Mouse (Mus musculus): ENCODE measurements around the gene A930033H14Rik. TPM values are rescaled to one million over a fixed set of nuclear protein-coding genes. Genes with fewer than 3 reads are reported as not detected.

The A930033H14Rik gene
- polyA plus RNA-seq, 1 experiment, result 1.9 TPM

- no peaks in the 10 kb centered on the region for H3K27me3 ChIP-seq (ENCODE audit: control insufficient read depth, insufficient read depth, insufficient read length)
- no peaks in the 10 kb centered on the region for H3K36me3 ChIP-seq (ENCODE audit: control insufficient read depth, insufficient read depth)
- H3K79me2 ChIP-seq (ENCODE audit: control insufficient read depth, insufficient read depth), result no peaks in the 10 kb centered on the region
- H3K4me3 ChIP-seq, result no peak overlapping the region
- H3ac ChIP-seq (ENCODE audit: control insufficient read depth, insufficient read length), result no peak overlapping the region
- TF ChIP-seq E2F4 (IDR thresholded peaks at IDR 0.05; ENCODE audit: insufficient read depth) (no peak), MAX (IDR thresholded peaks at IDR 0.05; ENCODE audit: low read depth) (no peak), TCF12 (IDR thresholded peaks at IDR 0.05; ENCODE audit: insufficient read depth, poor library complexity, severe bottlenecking) (no peak), TCF3 (IDR thresholded peaks at IDR 0.05; ENCODE audit: insufficient read length, low read depth) (no peak), POLR2A (IDR thresholded peaks at IDR 0.05; ENCODE audit: insufficient read length, low read depth) (no peak), MYOG (IDR thresholded peaks at IDR 0.05; ENCODE audit: control insufficient read depth in 1 of 3, insufficient read depth in 1 of 3, insufficient read length in 2 of 3, low read depth in 2 of 3) (no peak), SRF (IDR thresholded peaks at IDR 0.05; ENCODE audit: control insufficient read depth, insufficient read length, low read depth) (no peak), REST (IDR thresholded peaks at IDR 0.05; ENCODE audit: insufficient read depth, insufficient read length) (no peak)
- H3K4me2 ChIP-seq (ENCODE audit: low read depth), result no peak overlapping the region
Measured at GRCm38 (mm10) chr10:69165125-69165524, 47.8 kb downstream of the A930033H14Rik start.

DNA sequence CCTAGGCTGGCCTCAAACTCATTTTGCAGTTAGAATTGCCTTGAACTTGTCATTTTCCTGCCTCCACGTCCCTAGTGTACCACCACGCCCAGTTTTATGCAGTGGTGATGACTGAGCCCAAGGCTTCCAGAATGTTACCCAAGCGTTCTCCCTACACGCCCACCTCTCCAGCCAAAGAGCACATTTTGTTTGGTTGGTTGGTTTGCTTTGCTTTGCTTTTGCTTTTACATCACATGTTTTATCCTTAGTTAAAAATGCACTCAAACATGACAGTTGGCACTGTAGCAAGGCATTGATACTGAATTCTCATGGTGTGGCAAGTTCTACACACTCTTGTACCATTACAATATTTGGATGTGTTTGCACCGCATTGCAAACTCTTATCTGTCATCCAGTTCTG lies 49.7 kb downstream of the A930033H14Rik start:
- H3K4me3 ChIP-seq, result no peak overlapping the region
- H3K36me3 ChIP-seq (ENCODE audit: control insufficient read depth, insufficient read depth), result no peaks in the 10 kb centered on the region
- TF ChIP-seq USF1 (IDR thresholded peaks at IDR 0.05; ENCODE audit: low read depth) (no peak), POLR2AphosphoS2 (IDR thresholded peaks at IDR 0.05; ENCODE audit: insufficient read length, low read depth) (no peak), CEBPB (IDR thresholded peaks at IDR 0.05; ENCODE audit: insufficient read depth, poor library complexity, severe bottlenecking) (no peak), TCF3 (IDR thresholded peaks at IDR 0.05; ENCODE audit: insufficient read length, low read depth) (no peak), SRF (IDR thresholded peaks at IDR 0.05; ENCODE audit: control insufficient read depth, insufficient read length, low read depth) (no peak), MYOG (IDR thresholded peaks at IDR 0.05; ENCODE audit: control insufficient read depth in 1 of 3, insufficient read depth in 1 of 3, insufficient read length in 2 of 3, low read depth in 2 of 3) (no peak), POLR2A (IDR thresholded peaks at IDR 0.05; ENCODE audit: insufficient read length, low read depth) (no peak), TCF12 (IDR thresholded peaks at IDR 0.05; ENCODE audit: insufficient read depth, poor library complexity, severe bottlenecking) (no peak), MYOD1 (IDR thresholded peaks at IDR 0.05; ENCODE audit: control insufficient read depth in 1 of 3, insufficient read length in 2 of 3, low read depth in 2 of 3) (no peak), REST (IDR thresholded peaks at IDR 0.05; ENCODE audit: insufficient read depth, insufficient read length) (no peak), MAX (IDR thresholded peaks at IDR 0.05; ENCODE audit: low read depth) (no peak), E2F4 (IDR thresholded peaks at IDR 0.05; ENCODE audit: insufficient read depth) (no peak)
- H3K79me2 ChIP-seq (ENCODE audit: control insufficient read depth, insufficient read depth), result no peaks in the 10 kb centered on the region
- no peak overlapping the region for H3K4me2 ChIP-seq (ENCODE audit: low read depth)
- no peak overlapping the region for H3ac ChIP-seq (ENCODE audit: control insufficient read depth, insufficient read length)
- H3K27me3 ChIP-seq (ENCODE audit: control insufficient read depth, insufficient read depth, insufficient read length), result no peaks in the 10 kb centered on the region

GRCm38 (mm10) chr10:69162577-69162976 lies 50.3 kb downstream of the A930033H14Rik start:
- Histone ChIP-seq H3K79me2 (ENCODE audit: control insufficient read depth, insufficient read depth) (no peaks in the 10 kb centered on the region), H3K27me3 (ENCODE audit: control insufficient read depth, insufficient read depth, insufficient read length) (no peaks in the 10 kb centered on the region), H3K4me2 (ENCODE audit: low read depth) (no peak overlapping the region), H3K36me3 (ENCODE audit: control insufficient read depth, insufficient read depth) (no peaks in the 10 kb centered on the region), H3ac (ENCODE audit: control insufficient read depth, insufficient read length) (no peak overlapping the region), H3K4me3 (no peak overlapping the region)
- TF ChIP-seq REST (IDR thresholded peaks at IDR 0.05; ENCODE audit: insufficient read depth, insufficient read length), result no peak
- TF ChIP-seq TCF12 (IDR thresholded peaks at IDR 0.05; ENCODE audit: insufficient read depth, poor library complexity, severe bottlenecking), result no peak

DNA sequence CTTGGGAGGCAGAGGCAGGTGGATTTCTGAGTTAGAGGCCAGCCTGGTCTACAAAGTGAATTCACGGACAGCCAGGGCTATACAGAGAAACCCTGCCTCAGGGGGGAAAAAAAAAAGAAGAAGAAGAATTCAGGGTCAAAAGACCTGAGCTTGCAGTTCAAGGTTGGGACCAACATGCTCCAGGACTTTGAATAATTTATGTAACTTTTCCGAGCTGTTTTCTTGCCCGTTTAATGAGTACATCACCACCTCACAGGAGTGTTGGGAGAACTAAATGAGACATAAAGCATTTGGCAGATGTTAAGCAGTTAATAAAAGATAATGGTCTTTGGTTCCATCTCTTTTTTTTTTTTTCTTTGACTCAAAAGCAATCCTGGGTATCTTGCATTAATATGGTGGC lies 51.4 kb downstream of the A930033H14Rik start:
- H3ac ChIP-seq (ENCODE audit: control insufficient read depth, insufficient read length), result no peak overlapping the region
- H3K4me3 ChIP-seq, result no peak overlapping the region
- H3K79me2 ChIP-seq (ENCODE audit: control insufficient read depth, insufficient read depth), result no peaks in the 10 kb centered on the region
- no peak overlapping the region for H3K4me2 ChIP-seq (ENCODE audit: low read depth)
- TF ChIP-seq USF1 (IDR thresholded peaks at IDR 0.05; ENCODE audit: low read depth), result no peak
- TF ChIP-seq MAX (IDR thresholded peaks at IDR 0.05; ENCODE audit: low read depth), result no peak
- TF ChIP-seq POLR2AphosphoS2 (IDR thresholded peaks at IDR 0.05; ENCODE audit: insufficient read length, low read depth), result no peak
- TF ChIP-seq SRF (IDR thresholded peaks at IDR 0.05; ENCODE audit: control insufficient read depth, insufficient read length, low read depth), result no peak
- no peak for TF ChIP-seq REST (IDR thresholded peaks at IDR 0.05; ENCODE audit: insufficient read depth, insufficient read length)
- TF ChIP-seq POLR2A (IDR thresholded peaks at IDR 0.05; ENCODE audit: insufficient read length, low read depth), result no peak
- no peak for TF ChIP-seq CEBPB (IDR thresholded peaks at IDR 0.05; ENCODE audit: insufficient read depth, poor library complexity, severe bottlenecking)
- no peak for TF ChIP-seq MYOD1 (IDR thresholded peaks at IDR 0.05; ENCODE audit: control insufficient read depth in 1 of 3, insufficient read length in 2 of 3, low read depth in 2 of 3)
- TF ChIP-seq E2F4 (IDR thresholded peaks at IDR 0.05; ENCODE audit: insufficient read depth), result no peak
- no peak for TF ChIP-seq TCF3 (IDR thresholded peaks at IDR 0.05; ENCODE audit: insufficient read length, low read depth)
- no peak for TF ChIP-seq TCF12 (IDR thresholded peaks at IDR 0.05; ENCODE audit: insufficient read depth, poor library complexity, severe bottlenecking)
- H3K36me3 ChIP-seq (ENCODE audit: control insufficient read depth, insufficient read depth), result no peaks in the 10 kb centered on the region
- no peaks in the 10 kb centered on the region for H3K27me3 ChIP-seq (ENCODE audit: control insufficient read depth, insufficient read depth, insufficient read length)

- H3K36me3 ChIP-seq (ENCODE audit: control insufficient read depth, insufficient read depth), result no peaks in the 10 kb centered on the region
- H3K79me2 ChIP-seq (ENCODE audit: control insufficient read depth, insufficient read depth), result no peaks in the 10 kb centered on the region
- no peak overlapping the region for H3K4me2 ChIP-seq (ENCODE audit: low read depth)
- H3K27me3 ChIP-seq (ENCODE audit: control insufficient read depth, insufficient read depth, insufficient read length), result no peaks in the 10 kb centered on the region
- H3K4me3 ChIP-seq, result no peak overlapping the region
- no peak overlapping the region for H3ac ChIP-seq (ENCODE audit: control insufficient read depth, insufficient read length)
- no peak for TF ChIP-seq CEBPB (IDR thresholded peaks at IDR 0.05; ENCODE audit: insufficient read depth, poor library complexity, severe bottlenecking)
- no peak for TF ChIP-seq REST (IDR thresholded peaks at IDR 0.05; ENCODE audit: insufficient read depth, insufficient read length)
- TF ChIP-seq MAX (IDR thresholded peaks at IDR 0.05; ENCODE audit: low read depth), result no peak
- TF ChIP-seq POLR2A (IDR thresholded peaks at IDR 0.05; ENCODE audit: insufficient read length, low read depth), result no peak
- no peak for TF ChIP-seq E2F4 (IDR thresholded peaks at IDR 0.05; ENCODE audit: insufficient read depth)
- TF ChIP-seq MYOG (IDR thresholded peaks at IDR 0.05; ENCODE audit: control insufficient read depth in 1 of 3, insufficient read depth in 1 of 3, insufficient read length in 2 of 3, low read depth in 2 of 3), result no peak
- TF ChIP-seq POLR2AphosphoS2 (IDR thresholded peaks at IDR 0.05; ENCODE audit: insufficient read length, low read depth), result no peak
- TF ChIP-seq USF1 (IDR thresholded peaks at IDR 0.05; ENCODE audit: low read depth), result no peak
- TF ChIP-seq TCF3 (IDR thresholded peaks at IDR 0.05; ENCODE audit: insufficient read length, low read depth), result no peak
- no peak for TF ChIP-seq SRF (IDR thresholded peaks at IDR 0.05; ENCODE audit: control insufficient read depth, insufficient read length, low read depth)
- TF ChIP-seq TCF12 (IDR thresholded peaks at IDR 0.05; ENCODE audit: insufficient read depth, poor library complexity, severe bottlenecking), result no peak
- TF ChIP-seq MYOD1 (IDR thresholded peaks at IDR 0.05; ENCODE audit: control insufficient read depth in 1 of 3, insufficient read length in 2 of 3, low read depth in 2 of 3), result no peak
Measured at GRCm38 (mm10) chr10:69160877-69161276, 52.0 kb downstream of the A930033H14Rik start.

Other genes with a start within 250 kb of the A930033H14Rik start
- gene Rhobtb1, start 61.7 kb downstream of the A930033H14Rik start, polyA plus RNA-seq (2012; fragmentation: generic; extraction: Trizol), result 7.5 TPM
- gene Cdk1, start 139.8 kb upstream of the A930033H14Rik start, polyA plus RNA-seq (2012; fragmentation: generic; extraction: Trizol), result 85.7 TPM
- 5.5 TPM for gene Ank3, start 185.7 kb upstream of the A930033H14Rik start, polyA plus RNA-seq (2012; fragmentation: generic; extraction: Trizol)

Data from myocyte (in vitro differentiated cells).